Comparison of ENCODE assay signal across 8 mouse cellular contexts in the genomic region with DNA sequence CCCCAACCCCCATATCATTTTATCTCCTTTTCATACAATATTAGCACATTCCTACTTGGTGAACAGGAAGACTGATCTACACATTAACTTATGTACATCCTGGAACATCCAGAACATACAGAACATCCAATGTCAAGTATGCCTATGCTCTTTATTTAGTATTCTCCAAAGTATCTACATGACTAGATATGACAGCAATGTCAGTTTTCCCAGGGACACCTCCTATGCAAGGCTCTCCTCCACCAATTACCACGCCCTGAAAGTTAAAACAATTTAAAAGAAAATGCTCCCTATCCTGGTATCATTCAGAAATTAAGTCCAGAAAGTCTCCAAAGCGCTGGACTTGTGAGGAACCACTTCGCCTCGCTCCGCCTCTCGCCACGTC. TPM values are rescaled to one million over a fixed set of nuclear protein-coding genes. Genes with fewer than 3 reads are reported as not detected.
DNase-seq lines count a peak whose midpoint lies in the region; ATAC-seq lines count a peak whose summit lies in the region.

No protein-coding gene starts in this region.

- ATAC-seq in heart, embryonic 12.5 days (ENCODE audit: insufficient number of reproducible peaks, low FRiP score) = no peak
- ATAC-seq in common myeloid progenitor, adult 5-6 weeks (replicated peaks; ENCODE audit: low read depth, poor library complexity, severe bottlenecking) = peak; percentile 8
- no peak for ATAC-seq in hindbrain, embryonic 15.5 days (ENCODE audit: low FRiP score, low read depth)
- no peak for ATAC-seq in midbrain, embryonic 11.5 days (ENCODE audit: low FRiP score)
- ATAC-seq in monocyte, adult 5-6 weeks (replicated peaks; ENCODE audit: insufficient number of reproducible peaks, low FRiP score, low TSS enrichment, poor library complexity, severe bottlenecking) = no peak

- 3% methylated on average over 7 of the region's 7 CpGs for WGBS in heart, embryonic 12.5 days
- 2% methylated on average over 7 of the region's 7 CpGs for WGBS in hindbrain, embryonic 15.5 days
- 1% methylated on average over 7 of the region's 7 CpGs for WGBS in midbrain, embryonic 11.5 days

- peak overlapping the region; percentile 96 for H3K4me2 ChIP-seq in heart, embryonic 12.5 days
- H3K4me2 ChIP-seq in hindbrain, embryonic 15.5 days = peak overlapping the region; percentile 93
- H3K4me2 ChIP-seq in midbrain, embryonic 11.5 days = peak overlapping the region; percentile 87

- intact Hi-C loops in heart, postnatal 14 days (cut with DNase I) = no loop called here

- no peak overlapping the region for H3K27ac ChIP-seq in heart, embryonic 12.5 days (ENCODE audit: poor library complexity, severe bottlenecking)
- no peak overlapping the region for H3K27ac ChIP-seq in hindbrain, embryonic 15.5 days (replicated peaks)
- no peak overlapping the region for H3K27ac ChIP-seq in midbrain, embryonic 11.5 days (ENCODE audit: low read depth, low read length)

- H3K4me1 ChIP-seq in heart, embryonic 12.5 days (replicated peaks) = peaks cover 13% of the 10 kb centered on the region
- H3K4me1 ChIP-seq in hindbrain, embryonic 15.5 days (replicated peaks) = peaks cover 12% of the 10 kb centered on the region
- H3K4me1 ChIP-seq in midbrain, embryonic 11.5 days (ENCODE audit: control insufficient read depth, insufficient read depth, low read length) = peaks cover 5% of the 10 kb centered on the region; the same call in 1 of the 2 replicates

- H3K4me3 ChIP-seq in heart, embryonic 12.5 days = peak overlapping the region; percentile 76
- H3K4me3 ChIP-seq in hindbrain, embryonic 15.5 days = peak overlapping the region; percentile 88
- H3K4me3 ChIP-seq in midbrain, embryonic 11.5 days (ENCODE audit: low read depth, low read length) = peak overlapping the region; percentile 72

- no peaks in the 10 kb centered on the region for H3K27me3 ChIP-seq in heart, embryonic 12.5 days (replicated peaks)
- H3K27me3 ChIP-seq in hindbrain, embryonic 15.5 days = no peaks in the 10 kb centered on the region
- H3K27me3 ChIP-seq in midbrain, embryonic 11.5 days (ENCODE audit: control insufficient read depth, insufficient read depth, low read length) = no peaks in the 10 kb centered on the region

- H3K9me3 ChIP-seq in heart, embryonic 12.5 days (replicated peaks) = no peaks in the 10 kb centered on the region; the same call in 1 of the 2 replicates
- H3K9me3 ChIP-seq in hindbrain, embryonic 15.5 days = no peaks in the 10 kb centered on the region
- no peaks in the 10 kb centered on the region for H3K9me3 ChIP-seq in midbrain, embryonic 11.5 days (ENCODE audit: control insufficient read depth, low read length)

- no peak overlapping the region for H3K9ac ChIP-seq in heart, embryonic 12.5 days
- H3K9ac ChIP-seq in hindbrain, embryonic 15.5 days = peak overlapping the region; percentile 3; the same call in 1 of the 2 replicates
- no peak overlapping the region for H3K9ac ChIP-seq in midbrain, embryonic 11.5 days (ENCODE audit: low read length)

- H3K36me3 ChIP-seq in heart, embryonic 12.5 days = peaks cover 14% of the 10 kb centered on the region
- no peaks in the 10 kb centered on the region for H3K36me3 ChIP-seq in hindbrain, embryonic 15.5 days
- H3K36me3 ChIP-seq in midbrain, embryonic 11.5 days (ENCODE audit: control insufficient read depth, insufficient read depth, low read length) = no peaks in the 10 kb centered on the region

- no peak for DNase-seq in heart, postnatal 14 days
- DNase-seq in midbrain, embryonic 11.5 days (ENCODE audit: low spot score, missing footprints) = no peak
- DNase-seq in cerebellum, postnatal 36 days = no peak
- no peak for DNase-seq in layer of hippocampus, postnatal 14 days (ENCODE audit: low spot score in 2 of 2)

RNA-seq across cellular contexts. Expression of gene Cdkn3, which starts 0.4 kb away (rescaled TPM):
- polyA plus RNA-seq in heart, embryonic 12.5 days (2016; fragmentation: Nextera tagmentation; extraction: Ambion mirVana) = 48.8 and 51.8 TPM in 2 replicates
- total RNA-seq in heart, postnatal 14 days (2021) = 1 to 10 TPM; 2.9 to 4.8 TPM
- 22.3 and 30.2 TPM in 2 replicates for total RNA-seq in common myeloid progenitor, adult 5-6 weeks (2017)
- polyA plus RNA-seq in hindbrain, embryonic 15.5 days (2015; fragmentation: Nextera tagmentation; extraction: Ambion mirVana) = 9.8 and 12.4 TPM in 2 replicates
- polyA plus RNA-seq in midbrain, embryonic 11.5 days (2014; fragmentation: Nextera tagmentation; extraction: Ambion mirVana) = 47.2 and 53.8 TPM in 2 replicates
- total RNA-seq in monocyte, adult 5-6 weeks (2017) = 4.8 to 14.7 TPM in 2 of 3 replicates, not detected in the other
- 1 to 10 TPM in 1 of 2 experiments, under 1 TPM in 1; 0.44 to 1.0 TPM for total RNA-seq in layer of hippocampus, postnatal 14 days (2021)

RNA-seq across cellular contexts. Expression of gene Cnih1, which starts 28.2 kb away (rescaled TPM):
- polyA plus RNA-seq in heart, embryonic 12.5 days (2016; fragmentation: Nextera tagmentation; extraction: Ambion mirVana) = 175 and 179 TPM in 2 replicates
- 10 to 100 TPM; 48.6 to 52.3 TPM for total RNA-seq in heart, postnatal 14 days (2021)
- 70.5 and 81.4 TPM in 2 replicates for total RNA-seq in common myeloid progenitor, adult 5-6 weeks (2017)
- polyA plus RNA-seq in hindbrain, embryonic 15.5 days (2015; fragmentation: Nextera tagmentation; extraction: Ambion mirVana) = 185 and 186 TPM in 2 replicates
- polyA plus RNA-seq in midbrain, embryonic 11.5 days (2014; fragmentation: Nextera tagmentation; extraction: Ambion mirVana) = 229 and 249 TPM in 2 replicates
- total RNA-seq in monocyte, adult 5-6 weeks (2017) = 26.8 to 48.0 TPM (median 29.9 TPM) in 3 replicates
- 10 to 100 TPM; 66.1 to 69.6 TPM for total RNA-seq in layer of hippocampus, postnatal 14 days (2021)
